Mouse (Mus musculus): ENCODE measurements around the gene Lhcgr.

The Lhcgr gene

DNA sequence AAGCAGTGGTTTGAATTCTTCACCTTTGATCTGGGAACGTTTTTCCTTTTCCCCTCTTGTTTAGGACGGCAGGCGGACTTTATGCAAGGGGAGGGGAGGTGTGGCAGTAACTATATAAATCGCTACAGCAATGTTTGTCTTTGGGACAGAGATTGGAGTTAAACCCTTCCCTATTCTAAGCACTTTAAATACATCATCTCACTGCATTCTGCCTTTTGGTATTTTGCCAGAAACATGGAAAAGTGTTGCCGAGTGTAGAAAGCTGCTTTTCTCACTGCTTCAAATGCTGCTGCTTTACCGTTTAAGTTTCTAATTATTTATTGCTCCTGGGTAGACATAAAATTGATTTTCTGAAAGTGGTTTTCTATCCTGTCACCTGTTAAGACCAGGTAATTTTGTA, 89.4 kb downstream of the Lhcgr start:
- DNase-seq = no peak

DNA sequence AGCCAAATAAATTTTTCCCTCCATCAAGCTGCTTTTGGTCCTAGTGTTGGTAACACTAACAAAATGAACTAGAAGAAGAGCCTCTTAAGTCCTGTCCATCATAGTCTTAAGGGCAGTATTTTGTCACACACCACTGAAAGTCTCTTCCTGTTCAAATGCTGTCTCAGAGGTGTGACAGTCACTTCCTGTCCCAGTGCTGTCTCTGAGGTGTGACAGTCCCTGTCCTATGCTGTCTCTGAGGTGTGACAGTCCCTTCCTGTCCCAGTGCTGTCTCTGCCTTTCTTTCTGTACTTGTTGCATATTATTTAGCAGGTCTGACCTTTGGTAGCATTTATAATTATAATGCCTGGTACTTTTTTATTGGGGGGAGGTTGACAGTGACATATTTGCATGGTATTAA, 90.9 kb downstream of the Lhcgr start:
- DNase-seq = no peak

DNA sequence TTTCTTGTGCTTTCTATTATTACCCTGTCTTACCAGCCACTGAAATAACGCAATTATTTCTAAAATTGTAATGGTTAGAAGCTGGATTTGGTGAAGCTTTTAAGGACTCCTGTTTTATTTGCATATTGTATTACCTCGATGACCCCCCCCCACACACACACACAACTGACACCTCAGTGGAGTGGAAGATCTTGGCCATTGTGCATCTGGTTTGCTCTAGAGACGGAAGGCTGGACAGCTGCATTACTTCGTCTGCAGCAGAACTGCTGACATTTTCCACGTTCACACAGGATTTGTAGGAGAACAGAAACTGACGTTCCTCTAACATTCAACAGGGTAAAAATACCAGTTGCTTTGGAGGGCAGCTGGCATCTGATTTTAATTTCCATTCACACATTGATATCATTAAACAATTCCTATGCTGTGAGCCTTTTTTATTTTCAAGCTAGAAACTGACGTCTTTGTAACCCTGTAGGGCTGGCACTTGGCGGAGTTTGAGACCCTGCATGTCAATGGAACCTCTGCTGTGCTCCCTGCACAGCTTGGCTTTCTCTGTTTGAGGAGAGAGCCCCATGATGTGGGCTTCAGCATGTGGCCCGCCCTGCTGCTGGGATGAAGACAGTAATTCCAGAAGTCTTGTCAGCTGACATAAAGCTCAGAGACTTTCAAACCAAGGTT, 95.0 kb downstream of the Lhcgr start:
- no peak for DNase-seq

DNA sequence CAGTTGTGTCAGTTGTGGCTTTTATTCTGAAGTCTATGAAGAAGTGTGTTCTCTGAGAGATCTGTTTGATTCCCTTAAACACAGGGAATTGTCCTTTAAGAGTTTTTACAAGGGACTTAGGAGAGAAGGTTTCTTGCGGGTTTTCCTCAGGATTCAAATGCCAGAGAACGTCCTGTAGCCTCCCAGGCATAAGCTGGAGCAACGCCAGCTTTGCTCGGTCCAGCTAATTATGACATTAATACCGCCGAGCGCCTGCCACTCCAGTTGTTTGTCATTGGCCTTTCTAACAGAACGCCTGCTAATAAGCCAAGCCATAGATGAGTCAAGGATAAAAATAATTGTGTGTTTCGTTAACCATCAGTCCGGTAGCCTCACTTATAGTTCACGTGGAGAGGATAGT, 103.6 kb downstream of the Lhcgr start:
- no peak for DNase-seq

DNA sequence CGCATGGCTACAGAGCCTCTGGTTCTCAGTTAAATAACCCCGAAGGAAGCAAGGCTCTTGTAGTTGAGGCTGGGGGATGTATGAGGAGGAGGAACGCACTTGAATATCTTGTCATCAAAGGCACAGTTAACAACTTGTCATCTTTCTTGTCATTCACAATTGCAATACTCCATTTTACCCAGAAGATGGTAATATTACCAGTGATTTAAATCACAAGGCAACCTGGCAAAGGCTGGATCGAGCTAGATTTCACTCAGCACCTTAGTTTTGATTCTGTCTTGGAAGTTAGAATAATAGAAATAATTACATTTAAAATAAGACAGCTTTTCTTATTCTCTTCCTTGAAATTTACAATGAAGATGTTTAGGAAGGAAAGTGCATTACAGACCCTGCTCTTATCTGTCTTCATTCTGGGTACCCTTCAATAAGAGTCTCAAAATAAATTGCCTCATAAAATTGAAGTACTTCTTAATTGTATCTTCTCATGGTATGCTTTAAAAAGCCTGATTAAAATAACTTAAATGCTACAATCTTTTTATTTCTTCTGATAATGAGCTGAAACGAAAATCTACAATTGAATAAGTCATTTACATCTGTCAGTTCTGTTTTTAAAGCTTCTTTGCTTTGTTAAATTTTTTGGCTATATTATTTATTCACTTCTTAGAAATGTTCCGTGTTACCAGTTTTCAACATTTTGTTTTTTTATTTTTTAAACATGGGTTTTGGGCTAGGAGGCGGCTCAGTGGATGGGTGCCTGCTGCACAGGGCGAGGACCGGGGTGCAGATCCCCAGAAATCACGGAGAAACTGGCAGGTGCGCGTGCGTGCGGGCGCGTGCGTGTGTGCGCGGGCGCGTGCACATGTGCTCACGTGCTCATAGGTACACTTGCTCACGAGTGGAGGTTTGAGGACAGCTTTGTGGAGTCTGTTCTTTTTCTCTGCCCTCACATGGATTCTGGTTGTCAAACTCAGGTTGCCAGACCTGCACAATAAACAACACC, 116.2 kb downstream of the Lhcgr start:
- DNase-seq = no peak

DNA sequence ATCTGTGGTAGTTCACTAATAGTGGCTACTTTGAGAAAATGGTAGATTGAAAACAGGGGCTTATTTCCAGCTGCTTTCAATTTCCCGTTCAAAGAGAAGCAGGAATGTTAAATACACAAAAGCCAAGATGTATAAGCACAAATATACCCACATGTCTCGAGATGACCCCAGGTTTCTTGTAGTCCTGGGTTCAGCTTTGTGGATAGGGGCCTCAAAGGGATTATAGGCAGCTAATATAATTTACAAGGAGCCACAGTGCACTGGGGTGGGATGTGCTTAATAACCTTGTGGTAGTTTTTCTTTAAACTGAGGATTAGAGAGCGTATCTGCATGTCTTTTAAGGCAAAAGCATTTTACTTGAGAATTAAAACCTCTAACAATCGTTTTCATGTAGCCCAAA, 121.0 kb downstream of the Lhcgr start:
- DNase-seq = no peak

DNA sequence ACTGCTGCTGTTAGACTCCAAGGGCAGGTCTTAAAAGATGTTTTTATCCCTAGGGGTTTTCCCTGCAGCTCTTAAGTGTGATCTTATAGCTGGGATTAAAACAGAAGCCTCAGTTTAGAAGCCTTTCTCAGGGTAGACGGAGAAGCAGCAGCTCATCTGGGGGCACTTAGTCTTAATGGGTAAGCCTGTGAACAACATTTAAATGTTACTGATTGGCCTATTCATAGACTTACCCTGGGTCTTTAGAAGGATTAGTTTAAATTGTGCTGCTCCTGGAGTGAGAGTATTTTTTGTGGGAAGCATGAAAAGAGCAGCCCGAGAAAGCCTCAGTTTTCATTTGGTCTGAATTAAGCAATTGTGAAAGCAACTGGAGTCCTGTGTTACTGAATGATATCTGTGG, 121.9 kb downstream of the Lhcgr start:
- no peak for DNase-seq

DNA sequence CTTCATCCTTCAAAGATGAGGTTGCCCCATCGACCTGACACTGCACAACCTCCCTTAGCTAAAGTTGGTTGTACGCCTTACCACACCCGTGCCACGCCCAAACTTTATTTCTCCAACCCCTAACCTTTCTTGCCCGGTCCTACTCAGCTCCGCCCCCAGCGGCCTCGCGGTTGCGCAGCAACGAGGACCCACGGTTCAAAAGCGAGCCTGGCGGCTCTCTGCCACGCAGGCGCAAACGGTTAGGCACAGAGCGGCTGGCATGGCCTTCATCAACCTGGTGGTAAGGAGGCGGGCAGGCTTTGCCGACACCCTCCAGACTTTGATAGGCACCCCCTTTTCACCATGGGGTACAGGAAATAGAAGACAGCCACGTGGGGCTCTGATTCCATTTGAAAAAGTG, 123.3 kb downstream of the Lhcgr start, which contains the start of gene Gtf2a1l:
Gene Gtf2a1l, plus strand, starts transcription at position 209 of the 400 bp plus-strand sequence.
- DNase-seq = peak; percentile 65
